Mouse (Mus musculus) fat pad, adult 2 months (tissue): Measurements from ENCODE around the gene Pkd1l3.

Source experiments
- DNase-seq: peaks from one replicate; pipeline ENCODE4 v3.0.0-alpha.2; 2011; ENCODE audit warnings: low read depth, low spot score; ENCODE audit errors: extremely low read depth

Pkd1l3 gene

DNA sequence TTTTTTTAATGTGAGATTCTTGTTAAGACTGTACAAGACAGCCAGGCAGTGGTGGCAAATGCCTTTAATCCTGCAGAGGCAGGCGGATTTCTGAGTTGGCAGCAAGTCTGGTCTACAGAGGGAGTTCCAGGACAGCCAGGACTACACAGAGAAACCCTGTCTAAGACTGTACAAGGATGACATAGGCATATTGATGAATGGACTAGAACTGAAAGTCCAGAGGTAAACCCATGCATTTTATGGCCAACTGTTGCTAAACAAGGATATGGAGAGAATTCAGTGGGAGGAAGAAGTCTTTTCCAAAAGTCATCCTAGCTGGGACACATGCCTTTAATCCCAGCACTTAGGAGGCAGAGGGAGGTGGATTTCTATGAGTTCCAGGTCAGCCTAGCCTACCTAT is 83.4 kb downstream of the Pkd1l3 start:
- peak; percentile 93 for DNase-seq

- no peak for DNase-seq
Measured at GRCm38 (mm10) chr8:109698477-109698876, 84.2 kb downstream of the Pkd1l3 start.

DNA sequence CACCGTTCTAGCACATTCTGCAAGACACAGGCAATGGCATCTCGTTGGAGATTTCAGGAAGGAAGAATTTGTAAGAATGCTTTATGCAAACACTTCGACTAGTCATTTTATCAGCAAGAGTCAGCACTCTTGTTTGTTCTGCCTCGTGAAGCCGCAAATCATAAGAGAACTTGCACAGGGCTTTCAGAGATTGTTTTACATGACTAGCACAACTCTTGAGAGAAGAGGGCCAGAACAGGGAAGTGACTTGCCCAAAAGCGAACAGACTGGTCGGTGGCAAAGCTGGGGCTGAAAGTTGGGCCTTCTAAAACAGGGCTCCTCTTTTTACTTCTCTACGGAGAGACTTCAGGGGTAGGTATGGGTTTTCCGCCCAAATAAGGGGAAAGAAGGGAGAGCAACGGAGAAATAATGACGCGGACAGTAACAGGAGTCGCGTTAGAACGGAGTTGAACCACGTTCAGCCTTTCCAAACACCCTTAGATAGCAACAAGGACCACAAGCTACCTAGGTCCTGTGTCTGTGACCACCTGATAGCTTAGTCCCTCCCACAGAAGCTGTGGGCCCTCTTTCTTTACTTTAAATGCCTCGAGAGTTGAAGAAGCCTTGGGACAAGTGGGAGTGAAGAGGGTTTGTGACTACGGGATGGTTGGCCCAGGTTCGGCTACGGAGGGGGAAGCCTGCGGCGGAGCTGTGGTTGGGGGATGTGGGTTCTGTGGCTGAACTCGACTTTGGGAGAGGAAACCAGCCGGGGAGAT is 90.4 kb downstream of the Pkd1l3 start:
- no peak for DNase-seq

GRCm38 (mm10) chr8:109705320-109706075 is 91.2 kb downstream of the Pkd1l3 start, which contains the start of gene Zfp821:
Zfp821 (plus strand) TSS chr8:109705546.
- DNase-seq, result no peak

DNA sequence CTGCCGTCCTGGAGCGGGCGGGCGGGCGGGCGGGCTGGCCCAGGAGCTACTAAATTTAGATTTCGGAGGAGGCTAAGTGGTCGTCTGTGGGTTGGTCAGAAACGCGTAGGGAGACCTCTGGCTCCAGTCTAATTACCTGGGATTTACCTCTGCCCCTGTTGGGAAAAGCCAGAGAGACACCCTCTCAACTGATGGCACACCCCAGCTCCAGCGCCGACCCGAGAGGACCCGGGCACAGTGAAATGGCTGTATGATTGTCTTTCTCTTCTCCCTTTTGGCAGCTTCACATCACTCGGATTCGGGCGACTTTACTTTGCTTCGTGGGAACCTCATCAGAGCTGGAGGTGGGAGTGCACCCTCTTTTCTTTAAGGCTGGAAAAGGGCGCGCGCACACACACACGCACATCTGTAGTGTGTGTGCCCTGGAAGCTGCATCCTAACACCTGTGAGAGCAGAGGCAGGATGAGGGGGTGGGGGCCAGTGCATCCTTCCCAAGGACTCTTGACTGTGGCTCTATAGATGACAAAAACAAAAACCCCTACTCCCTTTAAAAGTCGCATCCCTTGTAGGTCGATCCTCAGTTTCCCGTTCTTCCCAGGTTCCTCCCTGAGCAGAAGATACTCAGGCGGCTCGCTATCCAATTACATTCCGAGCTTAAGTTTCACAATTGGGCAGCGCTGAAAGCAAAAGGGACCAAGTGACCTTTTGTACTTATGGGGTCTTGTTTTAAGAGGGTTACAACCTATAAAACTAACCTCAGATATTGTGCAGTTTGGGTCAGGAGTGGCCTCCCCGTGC is 92.0 kb downstream of the Pkd1l3 start:
- no peak for DNase-seq

- no peak for DNase-seq
Measured at GRCm38 (mm10) chr8:109706874-109707237, 92.5 kb downstream of the Pkd1l3 start.

- DNase-seq, result no peak
Measured at GRCm38 (mm10) chr8:109707921-109708320, 93.6 kb downstream of the Pkd1l3 start.

DNA sequence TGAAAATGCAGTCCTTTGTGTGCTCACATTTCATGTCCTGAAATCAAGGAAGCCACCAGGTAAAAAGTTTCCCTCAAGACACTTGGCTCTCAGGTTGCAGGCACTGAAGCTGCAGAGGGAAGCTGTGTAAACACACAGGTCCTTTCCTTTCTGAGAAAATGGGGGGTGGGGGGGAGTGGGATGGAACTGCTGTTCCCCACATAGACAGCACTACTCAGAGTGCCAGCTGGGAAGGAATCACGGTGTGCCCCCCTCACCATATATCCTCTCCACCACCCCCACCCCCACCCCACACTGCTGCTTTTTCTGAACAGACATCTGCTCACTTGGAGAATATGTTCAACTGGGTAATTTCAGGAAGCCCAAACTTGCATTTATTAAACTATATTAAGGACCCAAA is 98.2 kb downstream of the Pkd1l3 start:
- no peak for DNase-seq

DNA sequence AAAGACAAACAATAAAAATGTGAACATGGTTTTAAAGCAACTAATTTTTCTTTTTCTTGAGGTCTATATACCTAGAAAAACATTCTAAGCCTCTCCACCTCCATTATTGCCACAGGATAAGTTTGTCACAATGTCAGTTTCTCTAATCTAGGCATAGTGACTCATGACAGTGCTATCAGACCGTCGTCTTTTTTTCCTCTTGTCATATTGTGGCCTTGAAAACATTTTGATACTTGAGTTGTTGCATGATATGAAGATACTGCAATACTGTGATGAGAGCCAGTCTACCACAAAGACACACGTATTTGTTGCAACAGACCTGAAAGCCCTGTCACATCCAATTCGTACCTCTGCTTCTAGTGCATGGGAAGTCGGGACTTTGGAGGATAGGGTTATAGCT is 100.6 kb downstream of the Pkd1l3 start:
- no peak for DNase-seq
